Mouse (Mus musculus): ENCODE measurements around the gene Evi5l. TPM values are rescaled to one million over a fixed set of nuclear protein-coding genes. Genes with fewer than 3 reads are reported as not detected.

The Evi5l gene
- total RNA-seq, 4 experiments from 2014 or later = 15.1 to 16.9 (median 16.2) TPM

DNA sequence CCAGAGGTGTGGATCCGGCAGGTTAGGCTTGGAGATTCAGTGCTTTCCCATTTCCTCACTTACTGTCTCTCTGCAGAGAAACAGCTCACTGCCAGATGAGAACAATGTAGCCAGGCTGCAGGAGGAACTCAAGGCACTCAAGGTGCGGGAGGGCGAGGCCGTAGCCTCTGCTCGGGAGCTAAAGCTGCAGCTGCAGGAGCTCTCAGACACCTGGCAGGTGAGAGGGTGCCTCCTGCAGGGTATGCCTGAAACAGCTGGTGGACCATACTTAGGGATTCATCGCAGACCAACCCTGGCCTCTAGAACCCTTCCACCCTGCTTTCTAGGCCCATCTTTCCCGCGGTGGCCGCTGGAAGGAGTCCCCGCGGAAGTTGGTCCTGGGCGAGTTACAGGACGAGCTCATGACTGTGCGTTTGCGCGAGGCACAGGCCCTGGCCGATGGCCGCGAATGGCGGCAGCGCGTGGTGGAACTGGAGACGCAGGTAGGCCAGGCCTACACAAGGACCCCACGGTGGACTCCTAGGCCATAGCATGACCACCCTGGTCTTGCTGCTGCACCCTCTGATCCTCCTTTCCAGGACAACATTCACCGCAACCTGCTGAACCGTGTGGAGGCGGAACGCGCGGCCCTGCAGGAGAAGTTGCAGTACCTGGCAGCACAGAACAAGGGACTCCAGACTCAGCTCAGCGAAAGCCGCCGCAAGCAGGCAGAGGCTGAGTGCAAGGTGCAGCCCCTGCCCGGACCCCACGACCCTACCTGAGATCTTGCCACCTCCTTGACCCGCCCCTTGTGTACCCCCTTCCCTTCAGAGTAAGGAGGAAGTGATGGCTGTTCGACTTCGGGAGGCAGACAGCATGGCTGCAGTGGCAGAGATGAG is 39.1 kb downstream of the Evi5l start:
- no peak for DNase-seq (ENCODE audit: low spot score in 2 of 2)

DNA sequence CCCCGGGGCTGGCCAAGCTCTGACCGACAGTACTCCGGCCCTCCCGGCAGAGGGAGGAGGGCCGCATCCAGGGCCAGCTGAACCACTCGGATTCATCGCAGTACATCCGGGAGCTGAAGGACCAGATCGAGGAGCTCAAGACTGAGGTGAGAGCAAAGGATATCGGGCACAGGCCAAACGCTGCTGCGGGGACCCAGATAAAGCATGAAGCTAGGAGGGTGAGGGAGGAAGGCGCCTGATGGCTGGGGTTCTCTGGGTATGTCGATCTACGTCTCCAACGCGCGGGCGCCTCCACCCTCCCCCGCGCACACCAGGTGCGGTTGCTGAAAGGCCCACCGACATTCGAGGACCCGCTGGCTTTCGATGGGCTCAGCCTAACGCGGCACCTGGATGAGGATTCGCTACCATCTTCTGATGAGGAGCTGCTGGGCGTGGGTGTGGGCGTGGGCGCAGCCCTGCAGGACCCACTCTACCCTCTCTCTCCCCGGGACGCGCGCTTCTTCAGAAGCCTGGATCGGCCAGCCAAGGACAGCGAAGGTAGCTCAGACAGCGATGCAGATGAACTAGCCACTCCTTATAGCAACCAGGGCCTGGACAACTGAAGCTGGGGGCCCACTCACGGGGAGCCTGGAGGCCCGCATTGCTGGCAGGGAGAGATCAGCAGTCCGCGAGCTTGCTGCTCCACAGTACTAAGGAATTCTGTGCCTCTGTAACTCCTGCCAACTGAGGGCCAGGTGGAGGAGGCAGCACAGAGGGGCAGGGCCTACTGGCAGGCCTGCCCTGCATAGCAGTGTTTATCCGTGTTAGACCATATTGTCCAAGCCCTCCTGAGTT is 40.0 kb downstream of the Evi5l start:
- DNase-seq (ENCODE audit: low spot score in 2 of 2) = no peak

- no peak for DNase-seq (ENCODE audit: low spot score in 2 of 2)
Measured at GRCm38 (mm10) chr8:4207016-4207350, 40.6 kb downstream of the Evi5l start.

- no peak for DNase-seq (ENCODE audit: low spot score in 2 of 2)
Measured at GRCm38 (mm10) chr8:4211097-4211496, 44.7 kb downstream of the Evi5l start.

GRCm38 (mm10) chr8:4212809-4213209 is 46.4 kb downstream of the Evi5l start:
- no peak for DNase-seq (ENCODE audit: low spot score in 2 of 2)

DNA sequence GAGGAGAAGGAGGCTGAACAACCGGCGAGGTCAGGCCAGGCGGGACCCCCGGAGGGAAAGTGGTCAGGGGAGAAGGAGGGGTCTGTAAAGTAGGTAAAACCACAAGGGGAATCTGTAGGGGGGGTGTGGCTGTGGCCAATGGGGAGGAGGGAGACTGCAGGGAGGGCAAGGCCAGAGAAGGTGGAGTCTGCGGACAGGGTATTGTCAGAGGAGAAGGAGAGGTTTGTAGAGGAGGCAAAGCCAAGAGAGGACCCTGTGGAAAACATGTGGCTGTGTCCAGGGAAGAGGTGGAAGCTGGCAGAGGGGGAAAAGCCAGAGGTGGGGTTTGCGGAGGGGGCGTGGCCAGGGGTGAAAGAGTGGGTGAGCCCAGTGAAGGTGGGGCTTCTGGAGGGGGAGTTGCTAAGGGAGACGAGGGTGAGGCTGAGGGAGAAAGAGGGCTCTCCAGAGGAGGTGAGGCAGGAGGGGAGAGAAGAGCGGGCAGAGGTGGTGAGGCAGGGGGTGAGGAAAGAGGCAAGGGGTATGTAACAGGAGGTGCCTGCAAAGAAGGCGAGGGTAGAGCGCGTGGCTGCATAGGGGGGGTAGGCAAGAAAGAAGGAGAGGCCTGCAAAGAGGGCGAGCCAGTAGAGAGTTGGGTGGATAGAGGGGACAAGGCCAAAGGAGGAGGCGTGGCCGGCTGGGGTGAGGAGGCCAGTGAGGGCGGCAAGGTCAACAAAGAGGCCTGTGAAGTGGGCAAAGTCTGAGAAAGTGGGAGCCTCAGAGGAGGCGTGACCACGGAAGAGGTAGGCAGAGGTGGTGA is 47.0 kb downstream of the Evi5l start:
- no peak for DNase-seq (ENCODE audit: low spot score in 2 of 2)

DNA sequence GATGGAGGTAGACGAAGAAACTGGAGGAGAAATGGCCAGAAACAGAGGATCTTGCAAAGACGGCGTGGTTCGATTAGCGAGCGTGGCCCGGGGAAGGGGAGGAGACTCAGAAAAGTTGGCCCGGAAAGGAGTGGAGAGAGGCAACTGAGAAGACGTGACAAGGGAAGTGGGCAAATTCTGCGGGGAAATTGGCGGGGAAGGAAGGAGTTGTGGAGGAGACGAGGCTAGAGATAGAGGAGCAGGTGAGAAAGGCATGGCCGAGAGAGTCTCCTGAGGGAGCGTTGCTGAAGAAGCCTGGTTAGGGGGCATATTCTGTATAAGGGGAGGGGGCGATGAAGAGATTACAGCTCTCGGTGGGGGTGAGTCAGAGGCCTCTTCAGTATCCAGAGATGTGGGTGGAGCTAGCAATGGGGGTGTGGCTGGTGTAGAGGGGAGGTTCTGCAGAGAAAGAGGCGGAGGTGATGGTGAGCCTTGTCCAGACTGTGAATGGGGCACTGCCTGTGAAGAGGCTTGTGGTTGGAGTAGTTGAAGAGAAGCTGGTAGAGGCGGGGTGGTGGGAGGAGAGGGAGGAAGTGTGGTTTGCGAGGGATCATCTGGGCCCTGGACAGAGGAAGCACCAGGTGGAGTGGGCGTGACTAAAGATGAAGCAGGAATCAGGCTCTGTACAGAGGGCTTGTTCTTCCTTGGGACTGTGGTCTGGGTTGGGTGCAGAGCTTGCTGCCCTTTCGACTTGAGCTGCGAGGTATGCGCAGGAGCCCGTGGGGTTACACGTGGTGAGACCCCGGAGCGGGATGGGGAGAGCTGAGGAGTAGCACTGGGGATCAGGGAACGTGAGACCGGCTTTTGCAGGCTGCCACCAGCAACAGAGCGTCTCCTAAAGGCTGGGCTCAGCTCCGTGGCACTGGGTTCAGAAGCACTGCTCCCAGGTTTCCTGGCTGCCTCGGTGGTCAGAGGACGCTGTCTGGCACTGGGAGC is 47.9 kb downstream of the Evi5l start:
- DNase-seq (ENCODE audit: low spot score in 2 of 2) = no peak

- DNase-seq (ENCODE audit: low spot score in 2 of 2) = no peak
Measured at GRCm38 (mm10) chr8:4216296-4216695, 49.9 kb downstream of the Evi5l start.

DNA sequence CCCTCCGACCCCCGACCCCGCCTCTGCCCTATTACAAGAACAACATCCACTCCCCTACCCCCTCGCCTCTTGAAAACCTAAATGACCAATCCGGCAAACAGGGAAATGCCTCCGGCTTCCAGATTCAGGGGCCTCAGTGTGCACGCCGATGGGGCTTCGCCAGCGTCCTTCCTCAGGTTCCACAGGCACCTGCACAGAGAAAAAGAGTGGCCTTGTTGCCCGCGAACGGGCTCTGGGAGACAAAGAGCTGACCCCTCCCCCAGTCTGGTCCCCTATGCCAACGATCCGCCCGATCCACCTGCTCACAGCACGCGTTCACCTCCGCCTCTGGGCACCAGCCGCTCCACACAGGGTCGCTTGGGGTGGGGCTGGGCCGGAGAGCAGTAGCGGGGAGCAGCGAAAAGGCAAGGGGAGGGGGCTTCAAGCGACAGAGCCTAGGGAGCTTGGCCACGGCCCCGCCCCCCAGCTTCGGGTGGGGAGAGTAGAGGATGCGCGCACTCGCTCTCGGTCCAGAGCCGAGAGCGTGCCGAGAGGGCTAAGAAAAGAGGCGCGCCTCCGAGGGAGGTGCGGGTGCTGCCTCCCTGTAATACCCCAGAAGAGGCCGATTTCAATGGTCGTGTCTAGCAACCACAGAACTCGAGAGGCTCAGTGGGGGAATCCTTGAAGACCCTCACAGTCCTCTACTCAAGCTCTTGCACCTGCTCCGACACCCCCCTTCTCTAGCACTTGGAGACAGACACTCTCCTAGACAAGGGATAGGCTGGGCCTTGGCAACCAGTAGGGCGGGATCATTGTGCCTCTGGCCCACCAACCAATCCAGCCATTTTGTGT is 50.6 kb downstream of the Evi5l start, which contains the start of gene Prr36:
Prr36 (minus strand) TSS at position 669 of the 831 bp plus-strand sequence.
- DNase-seq (ENCODE audit: low spot score in 2 of 2) = no peak

- DNase-seq (ENCODE audit: low spot score in 2 of 2) = no peak
Measured at GRCm38 (mm10) chr8:4219617-4220016, 53.2 kb downstream of the Evi5l start.

- DNase-seq (ENCODE audit: low spot score in 2 of 2) = no peak
Measured at GRCm38 (mm10) chr8:4222059-4222458, 55.7 kb downstream of the Evi5l start.

DNA sequence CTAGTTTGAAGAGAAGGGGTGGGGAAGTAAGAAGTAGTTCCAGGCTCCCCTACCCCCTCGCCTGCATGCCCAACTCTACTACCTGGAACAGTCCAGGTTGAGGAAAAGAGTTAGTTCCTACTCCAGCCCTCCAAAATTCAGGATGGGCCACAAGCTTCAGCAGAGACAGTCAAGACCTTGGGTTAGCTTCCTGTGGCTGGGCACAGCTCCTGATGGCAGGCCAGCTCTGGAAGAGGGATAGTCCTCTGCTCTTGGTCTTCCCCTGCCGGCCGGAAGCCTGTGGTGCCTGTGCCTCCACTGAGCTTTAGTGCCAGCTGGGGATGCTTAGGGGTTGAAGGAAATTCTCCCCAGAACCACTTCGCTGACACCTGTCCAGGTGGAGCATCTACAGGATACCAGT is 60.0 kb downstream of the Evi5l start:
- no peak for DNase-seq (ENCODE audit: low spot score in 2 of 2)

- no peak for DNase-seq (ENCODE audit: low spot score in 2 of 2)
Measured at GRCm38 (mm10) chr8:4226739-4227347, 60.5 kb downstream of the Evi5l start, which contains the start of gene Lrrc8e. Gene Lrrc8e (plus strand): TSS chr8:4226827.

GRCm38 (mm10) chr8:4227919-4228318 is 61.6 kb downstream of the Evi5l start:
- no peak for DNase-seq (ENCODE audit: low spot score in 2 of 2)

DNA sequence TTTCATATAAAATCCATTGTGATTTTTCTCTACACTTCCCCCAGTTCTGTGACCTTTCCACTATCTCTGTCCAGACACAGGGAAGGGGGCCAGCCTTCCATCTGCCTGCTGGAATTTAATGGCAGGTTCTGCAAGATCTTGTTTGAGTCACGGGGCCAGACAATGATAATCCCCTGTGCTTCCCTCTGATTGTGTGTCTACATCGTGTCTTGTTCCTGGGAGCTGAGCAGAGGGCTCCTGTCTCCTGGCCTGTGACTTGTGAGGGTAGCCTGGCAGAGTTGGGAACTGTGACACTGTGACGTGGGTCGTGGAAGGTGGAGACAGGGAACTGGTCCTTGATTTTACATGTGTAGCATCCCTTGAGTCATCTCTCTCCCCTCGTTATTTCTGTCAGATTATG is 63.4 kb downstream of the Evi5l start:
- no peak for DNase-seq (ENCODE audit: low spot score in 2 of 2)

DNA sequence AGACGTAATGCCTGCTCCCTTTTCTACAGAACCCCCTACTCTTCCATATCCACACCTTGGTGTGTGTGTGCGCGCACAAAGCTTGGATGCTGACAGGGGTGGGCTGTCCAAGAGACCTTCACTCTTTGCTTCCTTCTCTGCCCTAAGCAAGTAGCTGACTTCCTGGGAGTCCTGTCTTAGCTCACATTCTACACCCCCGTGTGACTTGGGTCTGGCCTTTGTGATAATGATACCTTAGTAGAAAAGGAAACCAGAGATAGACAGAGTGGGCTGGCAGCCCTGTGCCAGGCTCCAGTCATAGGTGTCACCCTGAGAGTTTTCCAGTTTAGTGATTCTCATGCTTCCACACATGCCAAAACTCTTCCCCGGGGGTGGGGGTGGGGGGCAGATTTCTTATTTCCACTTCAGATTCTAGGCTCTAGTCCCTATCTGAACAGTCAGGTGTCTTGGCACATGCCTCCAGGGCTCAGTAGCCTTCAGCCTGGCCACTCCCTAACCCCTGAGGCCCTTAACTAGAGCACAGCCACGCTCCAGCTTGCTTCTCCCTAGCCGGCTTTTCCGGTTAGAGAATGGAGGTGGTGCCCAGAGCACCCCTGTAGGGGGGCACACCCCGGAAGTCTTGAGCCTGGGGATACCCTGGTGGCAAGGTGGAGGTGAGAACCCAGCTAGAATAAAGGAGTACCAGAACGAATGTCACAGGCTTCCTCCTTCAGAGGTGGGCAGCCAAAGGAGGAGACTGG is 64.4 kb downstream of the Evi5l start:
- DNase-seq (ENCODE audit: low spot score in 2 of 2) = no peak

DNA sequence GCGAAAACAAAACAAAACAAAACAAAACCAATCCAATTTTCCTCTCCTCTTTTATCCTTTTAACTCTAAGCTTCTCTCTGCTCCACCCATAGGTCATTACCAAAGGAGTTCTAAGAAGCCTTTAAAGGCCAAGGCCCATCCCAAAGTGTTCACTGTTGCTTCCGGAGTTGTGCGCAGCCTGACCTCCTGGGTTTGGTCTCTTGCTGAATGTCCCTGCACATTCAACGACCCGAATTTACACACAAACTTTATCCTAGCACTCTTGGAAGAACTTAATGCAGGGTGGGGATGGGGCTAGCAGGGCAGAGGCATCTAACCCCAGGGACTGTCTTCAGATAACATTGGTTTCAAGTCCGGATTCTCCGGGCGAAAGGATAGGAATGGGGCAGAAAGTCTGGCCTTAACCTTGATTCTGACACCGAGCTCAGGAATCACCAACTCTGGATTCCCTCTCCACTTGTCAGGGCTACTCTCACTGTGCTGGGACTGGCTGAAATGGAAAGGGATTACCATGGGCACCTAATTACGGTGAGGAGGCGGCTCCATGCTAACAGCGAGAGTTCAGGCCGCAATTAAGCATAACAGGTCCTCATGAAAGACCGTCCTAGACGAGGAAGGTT is 71.6 kb downstream of the Evi5l start:
- DNase-seq (ENCODE audit: low spot score in 2 of 2) = no peak

Measured in gastrocnemius, adult 8-10 months (tissue).